Mouse (Mus musculus): ENCODE measurements around the gene Caln1. TPM values are rescaled to one million over a fixed set of nuclear protein-coding genes. Genes with fewer than 3 reads are reported as not detected.

Gene Caln1
- polyA plus RNA-seq, 1 experiment from 2014 or later, result 32.7 TPM

- ATAC-seq, result no peak
- 81% methylated on average over 2 of the region's 2 CpGs for WGBS
- no peaks in the 10 kb centered on the region for H3K4me1 ChIP-seq (ENCODE audit: control insufficient read depth, insufficient read depth, low read length)
- H3K4me3 ChIP-seq (ENCODE audit: low read depth, low read length), result no peak overlapping the region
- H3K36me3 ChIP-seq (ENCODE audit: control insufficient read depth, insufficient read depth, low read length), result no peaks in the 10 kb centered on the region
- no peak overlapping the region for H3K4me2 ChIP-seq (ENCODE audit: low read length)
- no peak overlapping the region for H3K27ac ChIP-seq (ENCODE audit: low read length)
- H3K27me3 ChIP-seq (ENCODE audit: control insufficient read depth, insufficient read depth, low read depth, low read length), result no peaks in the 10 kb centered on the region
- H3K9ac ChIP-seq (ENCODE audit: low read depth, low read length), result no peak overlapping the region
- no peaks in the 10 kb centered on the region for H3K9me3 ChIP-seq (replicated peaks; ENCODE audit: control insufficient read depth, low read length, poor library complexity, severe bottlenecking)
Measured at GRCm38 (mm10) chr5:130527416-130527815, 158.2 kb downstream of the Caln1 start.

GRCm38 (mm10) chr5:130547496-130547895, 178.2 kb downstream of the Caln1 start:
- Histone ChIP-seq H3K27ac (ENCODE audit: low read length) (no peak overlapping the region), H3K4me1 (ENCODE audit: control insufficient read depth, insufficient read depth, low read length) (0 out of 2 replicates have a peak, but pooled peaks cover 2% of the 10 kb centered on the region), H3K4me2 (ENCODE audit: low read length) (no peak overlapping the region), H3K9me3 (replicated peaks; ENCODE audit: control insufficient read depth, low read length, poor library complexity, severe bottlenecking) (no peaks in the 10 kb centered on the region), H3K9ac (ENCODE audit: low read depth, low read length) (no peak overlapping the region), H3K4me3 (ENCODE audit: low read depth, low read length) (no peak overlapping the region), H3K27me3 (ENCODE audit: control insufficient read depth, insufficient read depth, low read depth, low read length) (no peaks in the 10 kb centered on the region), H3K36me3 (ENCODE audit: control insufficient read depth, insufficient read depth, low read length) (no peaks in the 10 kb centered on the region)
- ATAC-seq, result no peak
- 89% methylated on average over 5 of the region's 5 CpGs for WGBS

- no peaks in the 10 kb centered on the region for H3K36me3 ChIP-seq (ENCODE audit: control insufficient read depth, insufficient read depth, low read length)
- no peak overlapping the region for H3K9ac ChIP-seq (ENCODE audit: low read depth, low read length)
- H3K4me2 ChIP-seq (ENCODE audit: low read length), result no peak overlapping the region
- H3K27ac ChIP-seq (ENCODE audit: low read length), result no peak overlapping the region
- no peaks in the 10 kb centered on the region for H3K27me3 ChIP-seq (ENCODE audit: control insufficient read depth, insufficient read depth, low read depth, low read length)
- ATAC-seq, result no peak
- no peaks in the 10 kb centered on the region for H3K9me3 ChIP-seq (replicated peaks; ENCODE audit: control insufficient read depth, low read length, poor library complexity, severe bottlenecking)
- no peak overlapping the region for H3K4me3 ChIP-seq (ENCODE audit: low read depth, low read length)
- 64% methylated on average over 4 of the region's 4 CpGs for WGBS
- 0 out of 2 replicates have a peak, but pooled peaks cover 2% of the 10 kb centered on the region for H3K4me1 ChIP-seq (ENCODE audit: control insufficient read depth, insufficient read depth, low read length)
Measured at GRCm38 (mm10) chr5:130553916-130554315, 184.7 kb downstream of the Caln1 start.

- ATAC-seq, result no peak
- no peak overlapping the region for H3K4me3 ChIP-seq (ENCODE audit: low read depth, low read length)
- H3K27me3 ChIP-seq (ENCODE audit: control insufficient read depth, insufficient read depth, low read depth, low read length), result no peaks in the 10 kb centered on the region
- H3K9me3 ChIP-seq (replicated peaks; ENCODE audit: control insufficient read depth, low read length, poor library complexity, severe bottlenecking), result no peaks in the 10 kb centered on the region
- H3K4me2 ChIP-seq (ENCODE audit: low read length), result no peak overlapping the region
- H3K27ac ChIP-seq (ENCODE audit: low read length), result no peak overlapping the region
- no peak overlapping the region for H3K9ac ChIP-seq (ENCODE audit: low read depth, low read length)
- no peaks in the 10 kb centered on the region for H3K36me3 ChIP-seq (ENCODE audit: control insufficient read depth, insufficient read depth, low read length)
- 89% methylated on average over 3 of the region's 3 CpGs for WGBS
- no peaks in the 10 kb centered on the region for H3K4me1 ChIP-seq (ENCODE audit: control insufficient read depth, insufficient read depth, low read length)
Measured at GRCm38 (mm10) chr5:130563146-130563545, 193.9 kb downstream of the Caln1 start.

- no peak overlapping the region for H3K4me3 ChIP-seq (ENCODE audit: low read depth, low read length)
- no peaks in the 10 kb centered on the region for H3K4me1 ChIP-seq (ENCODE audit: control insufficient read depth, insufficient read depth, low read length)
- 78% methylated on average over 3 of the region's 3 CpGs for WGBS
- no peaks in the 10 kb centered on the region for H3K36me3 ChIP-seq (ENCODE audit: control insufficient read depth, insufficient read depth, low read length)
- H3K4me2 ChIP-seq (ENCODE audit: low read length), result no peak overlapping the region
- H3K9me3 ChIP-seq (replicated peaks; ENCODE audit: control insufficient read depth, low read length, poor library complexity, severe bottlenecking), result no peaks in the 10 kb centered on the region
- no peak for ATAC-seq
- no peak overlapping the region for H3K27ac ChIP-seq (ENCODE audit: low read length)
- no peaks in the 10 kb centered on the region for H3K27me3 ChIP-seq (ENCODE audit: control insufficient read depth, insufficient read depth, low read depth, low read length)
- no peak overlapping the region for H3K9ac ChIP-seq (ENCODE audit: low read depth, low read length)
Measured at GRCm38 (mm10) chr5:130566002-130566401, 196.7 kb downstream of the Caln1 start.

GRCm38 (mm10) chr5:130577581-130577980, 208.3 kb downstream of the Caln1 start:
- Histone ChIP-seq H3K9ac (ENCODE audit: low read depth, low read length) (no peak overlapping the region), H3K27ac (ENCODE audit: low read length) (no peak overlapping the region), H3K9me3 (replicated peaks; ENCODE audit: control insufficient read depth, low read length, poor library complexity, severe bottlenecking) (no peaks in the 10 kb centered on the region), H3K27me3 (ENCODE audit: control insufficient read depth, insufficient read depth, low read depth, low read length) (no peaks in the 10 kb centered on the region), H3K4me1 (ENCODE audit: control insufficient read depth, insufficient read depth, low read length) (no peaks in the 10 kb centered on the region), H3K4me3 (ENCODE audit: low read depth, low read length) (no peak overlapping the region), H3K4me2 (ENCODE audit: low read length) (no peak overlapping the region), H3K36me3 (ENCODE audit: control insufficient read depth, insufficient read depth, low read length) (no peaks in the 10 kb centered on the region)
- ATAC-seq, result no peak
- WGBS, result 83% methylated on average over 2 of the region's 2 CpGs

GRCm38 (mm10) chr5:130584042-130584441, 214.8 kb downstream of the Caln1 start:
- H3K4me2 ChIP-seq (ENCODE audit: low read length), result no peak overlapping the region
- WGBS, result 78% methylated on average over 3 of the region's 3 CpGs
- no peak overlapping the region for H3K4me3 ChIP-seq (ENCODE audit: low read depth, low read length)
- H3K27me3 ChIP-seq (ENCODE audit: control insufficient read depth, insufficient read depth, low read depth, low read length), result no peaks in the 10 kb centered on the region
- H3K27ac ChIP-seq (ENCODE audit: low read length), result no peak overlapping the region
- ATAC-seq, result no peak
- H3K4me1 ChIP-seq (ENCODE audit: control insufficient read depth, insufficient read depth, low read length), result no peaks in the 10 kb centered on the region
- H3K36me3 ChIP-seq (ENCODE audit: control insufficient read depth, insufficient read depth, low read length), result no peaks in the 10 kb centered on the region
- H3K9ac ChIP-seq (ENCODE audit: low read depth, low read length), result no peak overlapping the region
- H3K9me3 ChIP-seq (replicated peaks; ENCODE audit: control insufficient read depth, low read length, poor library complexity, severe bottlenecking), result 0 out of 2 replicates have a peak, but pooled peaks cover 3% of the 10 kb centered on the region

- no peak for ATAC-seq
- WGBS, result 85% methylated on average over 4 of the region's 4 CpGs
Measured at GRCm38 (mm10) chr5:130586257-130586656, 217.0 kb downstream of the Caln1 start.

GRCm38 (mm10) chr5:130596541-130596940, 227.3 kb downstream of the Caln1 start:
- Histone ChIP-seq H3K9ac (ENCODE audit: low read depth, low read length) (no peak overlapping the region), H3K4me3 (ENCODE audit: low read depth, low read length) (no peak overlapping the region), H3K4me1 (ENCODE audit: control insufficient read depth, insufficient read depth, low read length) (no peaks in the 10 kb centered on the region), H3K27me3 (ENCODE audit: control insufficient read depth, insufficient read depth, low read depth, low read length) (no peaks in the 10 kb centered on the region), H3K36me3 (ENCODE audit: control insufficient read depth, insufficient read depth, low read length) (no peaks in the 10 kb centered on the region), H3K27ac (ENCODE audit: low read length) (no peak overlapping the region), H3K4me2 (ENCODE audit: low read length) (no peak overlapping the region), H3K9me3 (replicated peaks; ENCODE audit: control insufficient read depth, low read length, poor library complexity, severe bottlenecking) (no peaks in the 10 kb centered on the region)
- ATAC-seq, result no peak
- 34% methylated on average over 6 of the region's 6 CpGs for WGBS

More at GRCm38 (mm10) chr5:130586257-130586656, 217.0 kb downstream of the Caln1 start:
- no peak overlapping the region for H3K4me2 ChIP-seq (ENCODE audit: low read length)
- 0 out of 2 replicates have a peak, but pooled peaks cover 3% of the 10 kb centered on the region for H3K9me3 ChIP-seq (replicated peaks; ENCODE audit: control insufficient read depth, low read length, poor library complexity, severe bottlenecking)
- no peaks in the 10 kb centered on the region for H3K36me3 ChIP-seq (ENCODE audit: control insufficient read depth, insufficient read depth, low read length)
- no peaks in the 10 kb centered on the region for H3K27me3 ChIP-seq (ENCODE audit: control insufficient read depth, insufficient read depth, low read depth, low read length)
- no peak overlapping the region for H3K9ac ChIP-seq (ENCODE audit: low read depth, low read length)
- no peaks in the 10 kb centered on the region for H3K4me1 ChIP-seq (ENCODE audit: control insufficient read depth, insufficient read depth, low read length)
- H3K4me3 ChIP-seq (ENCODE audit: low read depth, low read length), result no peak overlapping the region
- H3K27ac ChIP-seq (ENCODE audit: low read length), result no peak overlapping the region
